Mouse (Mus musculus) retina, embryonic 14.5 days (tissue): ENCODE data around the gene Syn3.
"Not testable (repeated sequence)": the region's sequence is repeated elsewhere in the genome, so short reads cannot be mapped to it uniquely, and the experiment has no call there.

ENCODE experiments used
- DNase-seq: peaks from one replicate; pipeline ENCODE4 v3.0.0-alpha.2; 2015; ENCODE audit warnings: low spot score

Gene Syn3

DNA sequence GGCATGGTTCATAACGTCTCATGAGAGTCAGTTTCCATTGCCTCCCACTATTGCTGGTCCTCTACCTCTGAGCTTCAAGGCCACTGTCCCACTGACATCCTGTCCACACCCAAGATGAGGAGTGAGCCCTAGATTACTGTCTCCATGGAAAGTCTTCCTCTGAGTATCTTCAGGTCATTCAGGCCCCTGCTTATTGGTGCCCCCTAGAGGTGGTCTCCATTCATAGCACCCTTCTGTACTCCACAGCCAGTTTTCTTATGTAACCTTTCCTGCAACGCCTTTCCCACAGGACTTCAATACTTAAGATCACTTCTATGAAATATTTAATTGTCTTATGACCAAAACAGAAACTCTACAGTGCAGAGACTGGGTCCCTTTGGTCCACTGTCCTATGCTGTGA, 80.4 kb downstream of the Syn3 start:
- DNase-seq: peak; percentile 9

DNA sequence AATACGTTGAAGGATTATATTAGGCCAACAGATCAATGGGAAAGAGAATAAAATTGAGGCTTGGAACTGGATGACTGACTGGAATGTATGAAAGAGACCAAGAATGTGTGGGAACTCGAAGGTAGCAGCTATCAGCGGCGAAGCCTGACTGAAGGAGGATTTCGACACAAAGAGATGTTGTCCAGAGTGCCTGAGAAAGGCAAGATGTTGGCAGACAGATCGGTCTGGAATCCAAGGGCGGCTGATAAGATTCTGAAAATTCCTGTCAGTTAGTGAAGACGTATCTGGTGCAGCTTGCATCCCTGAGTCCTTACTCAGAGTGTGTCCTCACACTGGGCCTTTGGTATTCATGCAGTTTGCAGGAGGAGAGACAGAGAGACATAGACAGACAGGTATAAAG, 81.9 kb downstream of the Syn3 start:
- DNase-seq: no peak

DNA sequence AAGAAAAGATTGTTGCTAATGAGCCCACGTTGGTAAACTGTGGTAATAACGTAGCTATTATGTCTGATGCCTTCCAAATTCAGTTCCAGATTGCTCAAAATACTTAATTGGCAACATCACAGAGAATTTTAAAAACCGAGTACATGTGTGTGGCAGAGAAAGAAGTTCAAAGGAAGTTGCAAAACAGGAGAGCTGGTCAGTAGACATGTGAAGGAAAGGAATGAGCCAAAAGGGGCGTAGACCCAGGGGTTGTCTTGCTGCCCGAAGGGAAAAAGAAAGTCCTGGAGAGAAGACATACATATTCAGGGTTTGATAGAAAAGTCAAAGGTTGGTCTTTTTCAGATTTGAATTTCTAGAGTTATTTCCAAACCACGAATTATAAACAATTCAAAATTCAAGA, 87.8 kb downstream of the Syn3 start:
- no peak for DNase-seq

DNA sequence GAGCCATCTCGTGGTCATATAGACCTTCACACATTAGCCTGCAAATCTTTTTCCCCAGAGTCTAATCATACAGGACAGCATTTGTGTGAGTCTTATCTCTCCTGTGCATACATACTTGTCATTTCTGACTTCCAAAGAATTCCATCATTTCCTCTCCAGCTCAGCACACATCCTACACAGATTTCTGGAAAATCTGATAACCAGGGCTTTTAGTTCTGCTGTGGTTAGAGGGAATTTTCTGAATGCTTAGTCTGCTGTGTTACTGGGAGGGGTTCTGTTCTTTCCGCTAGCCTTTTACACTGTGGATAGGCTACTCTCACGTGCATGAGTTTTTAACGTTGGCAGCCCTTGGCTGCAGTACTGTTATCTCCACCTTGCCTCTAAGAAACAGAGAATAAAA, 91.7 kb downstream of the Syn3 start:
- DNase-seq: no peak

DNA sequence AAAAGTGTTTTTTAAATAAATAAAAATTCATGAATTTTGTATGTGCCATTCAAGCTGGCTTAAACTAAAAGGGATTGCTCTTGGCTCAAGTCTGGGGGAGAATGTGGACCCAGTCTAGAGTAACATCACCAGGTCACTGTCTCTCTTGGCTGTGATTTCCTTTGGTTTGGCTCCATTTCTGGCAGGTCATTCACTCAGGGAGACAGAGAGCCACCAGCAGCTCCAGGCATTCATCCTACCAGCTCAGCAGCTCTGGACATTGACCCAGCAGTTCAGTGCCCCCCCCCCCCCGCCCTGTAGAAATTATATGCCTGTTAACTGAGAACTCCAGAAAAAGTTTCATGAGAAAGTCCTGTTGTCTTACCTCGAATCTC, 100.4 kb downstream of the Syn3 start:
- no peak for DNase-seq

DNA sequence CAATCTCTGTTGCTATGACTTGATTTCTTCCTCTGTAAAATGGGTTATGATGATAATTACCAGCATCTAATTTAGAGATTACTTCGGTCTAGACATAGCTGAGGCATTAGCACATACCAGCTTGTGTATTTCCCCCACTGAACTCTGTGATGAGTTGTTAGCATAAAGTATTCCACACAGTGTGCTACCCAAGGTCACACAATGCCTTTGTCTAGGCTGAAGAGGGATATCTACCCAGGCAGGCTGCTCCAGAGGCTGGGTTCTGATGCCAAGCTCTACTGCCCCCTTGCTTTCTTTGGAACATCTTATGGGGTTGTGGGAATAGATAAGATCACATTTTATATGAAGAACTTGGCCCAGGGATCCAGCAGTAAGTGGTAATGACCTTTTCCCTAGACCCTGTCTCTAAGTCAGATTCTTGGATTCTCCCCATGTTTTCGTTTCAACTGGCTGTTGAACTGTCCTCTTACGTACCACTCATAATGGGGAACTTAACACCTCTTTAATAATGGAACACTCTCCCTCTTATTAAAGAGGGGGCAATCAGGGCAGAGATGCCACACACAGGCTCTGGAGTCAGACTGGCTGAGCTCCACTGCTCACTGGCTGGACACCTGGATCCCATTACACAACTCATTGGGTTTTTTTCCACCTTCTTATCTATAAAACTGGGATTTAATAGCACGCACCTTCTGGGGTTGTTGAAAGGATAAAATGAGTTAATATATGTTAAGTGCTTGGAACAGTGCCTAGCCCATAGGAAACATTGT, 100.9 kb downstream of the Syn3 start:
- no peak for DNase-seq

DNA sequence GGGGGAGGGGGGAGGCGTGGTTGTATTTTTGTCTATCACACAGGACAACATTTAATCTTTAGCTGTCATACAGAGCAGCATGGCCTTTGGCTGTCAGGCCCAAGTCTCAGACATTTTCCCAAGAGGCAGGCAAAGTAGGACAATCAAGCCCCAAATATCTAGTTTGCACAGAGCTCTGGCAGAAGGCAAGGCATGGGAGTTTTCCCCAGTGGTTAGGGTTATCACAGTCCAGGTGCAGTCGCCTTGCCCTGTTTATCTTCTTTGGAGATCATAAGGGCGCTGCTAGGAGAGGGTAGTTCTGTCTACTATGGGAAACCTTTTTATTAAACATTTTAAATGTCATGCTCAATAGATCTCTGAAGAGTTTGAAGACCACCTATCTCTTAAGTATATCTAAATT, 106.3 kb downstream of the Syn3 start:
- no peak for DNase-seq

DNA sequence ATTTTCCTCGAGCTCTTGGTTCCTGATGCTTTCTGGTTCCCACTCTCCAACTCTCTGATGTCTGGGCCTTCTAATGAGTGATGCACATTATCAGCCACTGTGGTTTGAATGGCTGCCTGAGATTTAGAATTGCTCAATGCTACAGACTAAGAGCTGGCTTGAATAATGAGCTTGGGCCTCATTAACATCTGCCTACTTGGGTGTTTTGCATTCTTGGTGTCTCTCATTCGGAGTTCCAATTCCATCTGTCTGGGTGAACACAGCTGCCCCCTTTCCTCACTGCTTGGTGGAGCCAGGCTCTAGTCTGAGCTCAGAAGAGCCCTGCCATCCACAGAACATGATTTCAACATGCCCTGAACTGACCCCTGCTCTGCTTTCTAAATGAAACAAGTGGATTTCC, 108.8 kb downstream of the Syn3 start:
- peak; percentile 13 for DNase-seq

DNA sequence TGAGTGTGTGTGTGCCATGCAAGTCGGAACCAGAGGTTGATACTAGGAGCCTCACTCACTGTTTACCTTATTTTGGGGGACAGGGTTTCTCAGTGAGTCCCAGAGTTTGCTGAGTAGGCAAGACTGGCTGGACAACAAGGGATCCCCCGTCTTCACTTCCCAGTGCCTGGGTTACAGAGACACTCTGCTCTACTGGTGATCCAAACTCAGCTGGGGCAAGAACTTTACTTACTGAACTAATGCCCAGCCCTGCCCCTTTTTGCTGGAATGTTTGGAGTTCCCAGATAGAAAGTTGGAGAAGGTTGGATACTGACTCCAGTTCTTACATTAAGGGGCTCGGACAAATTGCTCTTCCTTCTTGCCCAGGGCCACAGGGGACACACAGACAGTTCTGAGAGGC, 109.3 kb downstream of the Syn3 start:
- DNase-seq: no peak

DNA sequence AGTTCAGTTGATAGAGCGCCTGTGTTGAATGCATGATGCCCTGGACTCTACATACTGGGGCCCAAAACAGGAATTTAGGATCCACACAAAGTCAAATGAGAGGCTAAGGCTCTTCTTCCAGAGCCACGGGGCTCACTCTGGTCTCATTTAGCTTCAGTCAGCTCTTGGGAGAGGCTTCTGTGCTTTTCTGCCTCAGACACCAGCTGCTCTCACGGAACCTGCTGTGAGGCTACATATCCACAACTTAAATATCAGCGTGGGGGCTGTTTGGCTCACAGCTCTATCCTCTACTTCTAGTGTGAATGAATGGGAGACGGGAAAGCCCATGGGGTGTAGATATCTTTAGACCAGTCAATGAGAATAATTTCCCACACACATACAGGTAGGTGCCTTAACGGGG, 109.9 kb downstream of the Syn3 start:
- no peak for DNase-seq

DNA sequence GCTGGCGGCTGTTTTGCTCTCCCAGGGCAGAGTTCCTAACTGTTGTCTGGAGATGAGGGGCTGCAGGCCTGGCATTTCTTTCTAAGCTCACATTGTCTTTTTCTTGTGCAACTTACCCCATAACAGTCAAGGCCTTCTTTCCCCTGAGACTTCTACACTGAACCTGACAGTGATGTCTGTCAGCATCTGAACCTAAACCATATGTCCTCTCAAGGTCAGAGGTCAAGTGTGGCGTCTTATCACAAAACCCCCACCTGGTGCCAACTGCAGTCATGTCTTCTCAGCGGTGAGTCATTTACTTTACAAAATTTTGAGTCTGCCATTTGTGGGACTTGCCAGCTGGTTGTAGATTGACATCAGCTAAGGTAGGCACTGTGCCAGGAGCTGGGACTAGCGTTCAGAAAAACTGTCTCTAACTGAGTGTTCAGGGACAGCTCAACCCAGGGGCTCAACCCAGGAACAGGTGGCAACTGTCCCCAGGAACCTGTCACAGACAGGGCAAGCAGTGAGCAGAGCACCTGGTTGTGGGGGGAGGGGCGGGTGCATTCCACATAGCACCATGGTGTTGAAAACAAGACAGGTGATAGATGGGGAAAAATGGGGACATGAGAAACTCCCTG, 110.8 kb downstream of the Syn3 start:
- DNase-seq: no peak

DNA sequence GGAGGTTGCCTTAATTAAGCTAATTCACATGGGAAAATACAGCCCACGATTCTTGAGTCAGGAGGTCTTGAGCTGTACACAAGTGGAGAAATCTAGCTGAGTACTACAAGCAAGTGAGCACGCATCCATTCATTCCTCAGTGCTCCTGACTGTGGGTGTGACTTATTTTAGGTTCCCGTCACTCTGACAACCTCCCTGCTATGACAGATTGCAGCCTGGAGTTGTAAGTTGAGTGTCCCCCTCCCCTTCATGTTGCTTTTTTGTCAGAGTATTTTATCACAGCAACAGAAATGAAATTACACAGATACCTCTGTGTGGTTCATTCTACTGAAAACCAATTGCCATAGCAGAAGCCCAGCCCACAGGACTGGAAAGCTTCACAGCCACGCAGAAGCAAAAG, 112.5 kb downstream of the Syn3 start:
- DNase-seq: no peak

DNA sequence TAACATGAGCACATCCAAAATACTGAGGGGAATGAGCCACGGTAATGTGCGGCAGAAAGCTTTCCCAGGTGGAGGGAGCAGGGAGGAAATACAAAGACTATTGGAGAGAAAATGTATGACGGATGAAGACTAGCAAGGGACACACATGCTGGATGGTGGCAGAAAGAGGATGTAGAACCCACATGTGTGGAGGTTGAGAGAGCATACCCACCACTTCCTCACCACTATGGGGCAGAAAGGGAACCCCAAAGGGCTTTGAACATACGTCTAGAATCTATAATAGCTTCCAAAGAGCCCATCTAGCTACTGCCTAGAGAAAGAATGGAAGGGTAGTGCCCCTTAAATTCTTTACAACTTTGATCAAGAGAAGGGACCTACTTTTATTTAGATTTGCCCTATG, 113.0 kb downstream of the Syn3 start:
- DNase-seq: no peak

DNA sequence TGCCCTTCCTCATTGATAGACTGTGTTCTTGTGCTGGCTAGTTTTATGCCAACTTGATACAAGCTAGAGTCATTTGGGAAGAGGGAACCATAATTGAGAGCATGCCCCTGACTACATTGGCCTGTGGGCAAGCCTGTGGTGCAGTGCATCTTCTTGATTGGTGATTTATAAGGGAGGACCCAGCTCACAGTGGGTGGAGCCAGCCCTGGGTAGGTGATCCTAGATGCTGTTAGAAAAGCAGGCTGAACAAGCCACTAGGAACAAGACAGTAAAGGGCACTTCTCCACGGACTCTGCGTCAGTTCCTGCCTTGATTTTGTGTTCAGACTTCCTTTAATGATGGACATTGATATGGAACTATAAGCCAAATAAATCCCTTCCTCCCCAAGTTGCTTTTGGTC, 114.0 kb downstream of the Syn3 start:
- no peak for DNase-seq

DNA sequence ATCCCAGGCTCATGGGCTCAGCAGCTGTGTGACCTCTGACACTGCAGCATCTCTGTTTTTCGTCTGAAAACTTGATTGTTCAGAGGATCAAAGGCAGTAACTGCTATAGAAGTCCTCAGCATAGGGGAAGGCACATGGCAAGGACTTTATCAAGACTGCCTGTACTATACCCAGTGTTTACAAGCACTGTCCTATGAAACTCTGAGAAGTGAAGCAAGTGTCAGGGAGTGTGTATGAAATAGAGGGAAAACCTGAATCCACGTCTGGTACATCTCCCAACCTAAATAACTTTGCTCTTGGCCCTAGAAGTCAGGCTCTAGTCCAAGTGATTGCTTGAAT, 116.8 kb downstream of the Syn3 start:
- no peak for DNase-seq

DNA sequence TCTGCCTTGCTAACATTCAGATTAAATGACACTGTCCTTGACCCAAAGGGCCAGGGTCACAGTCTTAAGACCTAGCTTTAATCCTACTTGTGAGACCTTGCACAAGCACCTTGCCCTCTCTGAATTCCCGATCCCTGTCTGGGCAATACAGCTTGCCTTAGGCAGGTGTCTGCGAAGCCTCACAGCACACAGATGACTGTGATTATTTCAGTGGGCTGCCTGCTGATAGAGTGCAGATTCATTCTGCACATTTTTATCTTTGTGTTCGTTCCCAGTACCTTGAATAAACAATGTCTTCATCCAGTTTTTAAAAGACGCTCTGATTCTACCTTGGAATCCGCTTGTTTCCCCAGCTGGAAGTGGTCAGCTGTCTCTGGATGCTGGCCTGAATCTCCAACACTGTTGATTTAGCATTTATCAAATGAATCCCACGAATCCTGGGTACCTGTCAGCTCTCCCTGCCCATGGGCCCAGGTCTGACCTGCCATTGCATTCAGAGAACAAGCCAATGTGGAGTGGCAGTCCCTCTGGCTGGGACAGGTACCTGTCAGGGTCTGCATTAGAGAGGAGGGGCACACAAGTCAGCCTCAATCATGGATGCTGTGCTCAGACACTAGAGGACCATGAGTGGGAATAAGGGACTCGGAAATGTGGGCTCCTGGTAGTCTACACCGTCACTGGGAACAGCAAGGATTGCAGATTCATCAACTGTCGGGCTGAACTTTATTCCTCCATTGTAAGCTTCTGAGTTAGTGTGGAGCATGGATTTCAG, 117.4 kb downstream of the Syn3 start:
- no peak for DNase-seq

DNA sequence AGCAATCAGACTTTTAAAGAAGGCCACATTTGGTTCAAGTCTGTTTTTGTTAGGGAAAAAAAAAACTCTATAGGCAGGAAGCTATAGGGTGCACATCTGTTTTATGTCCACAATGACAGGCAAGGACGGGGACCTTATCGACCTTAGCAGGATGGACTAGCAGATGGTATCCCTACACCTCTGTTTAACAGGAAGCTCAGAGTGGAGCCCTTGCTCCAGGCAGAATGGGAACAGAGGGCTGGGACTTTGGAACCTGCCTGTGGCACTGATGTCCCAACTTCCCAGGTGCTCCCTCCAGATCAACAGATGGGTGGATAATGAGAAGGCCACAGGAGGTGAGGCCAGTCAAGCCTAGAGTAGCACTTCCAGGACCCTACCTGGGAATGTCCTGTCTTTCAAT, 118.1 kb downstream of the Syn3 start:
- DNase-seq: no peak

DNA sequence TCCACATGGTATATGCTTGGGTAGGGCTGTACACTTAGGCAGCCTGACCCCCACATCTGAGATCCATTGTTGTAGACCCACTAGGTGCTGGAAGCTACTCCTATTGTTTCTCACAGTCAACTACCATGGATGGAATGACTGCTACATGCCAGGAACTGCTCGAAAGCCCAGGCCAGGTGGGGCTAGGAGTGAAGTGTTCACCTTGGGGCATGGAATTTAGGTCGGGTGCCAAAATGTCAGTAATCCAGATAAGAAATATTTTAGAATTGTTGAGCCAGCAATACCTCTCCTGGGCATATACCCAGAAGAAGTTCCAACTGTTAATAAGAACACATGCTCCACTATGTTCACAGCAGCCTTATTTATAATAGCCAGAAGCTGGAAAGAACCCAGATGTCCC, 119.9 kb downstream of the Syn3 start:
- DNase-seq: not testable (repeated sequence)

DNA sequence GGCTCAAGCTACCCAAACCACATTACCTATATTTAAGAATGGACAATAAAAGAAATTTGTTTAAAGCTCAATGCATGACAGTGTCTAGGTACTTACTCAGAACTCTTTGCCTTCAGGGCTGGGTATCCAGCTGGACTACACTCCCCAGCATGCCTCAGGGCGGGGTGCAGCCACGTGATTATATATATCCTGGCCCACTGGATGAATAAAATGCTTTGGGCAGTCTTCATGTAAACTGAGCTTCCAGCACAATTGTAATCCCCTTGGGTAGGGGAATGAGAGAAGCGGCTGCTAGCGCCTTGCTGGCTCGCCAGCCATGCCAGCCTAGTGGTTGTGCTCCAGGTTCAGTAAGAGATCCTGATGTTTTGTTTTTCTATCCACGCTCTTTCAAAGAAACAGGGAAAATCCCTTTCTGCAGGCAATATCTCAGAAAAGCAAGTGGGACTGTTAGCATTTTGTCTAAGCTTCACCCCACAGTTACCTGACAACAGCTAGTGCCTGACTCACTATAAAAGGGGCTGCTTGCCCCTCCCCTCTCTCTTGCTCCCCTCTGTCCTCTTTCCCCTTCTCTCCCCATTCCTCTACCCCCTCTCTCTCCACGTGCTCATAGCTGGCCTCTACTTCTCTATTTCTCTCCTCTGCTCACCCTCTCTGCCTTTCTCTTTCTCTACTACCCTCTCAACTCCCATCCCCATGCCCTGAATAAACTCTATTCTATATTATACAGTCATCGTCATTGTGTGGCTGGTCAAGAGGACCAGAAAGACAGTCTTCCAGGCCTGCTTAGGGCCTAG, 122.1 kb downstream of the Syn3 start:
- no peak for DNase-seq

DNA sequence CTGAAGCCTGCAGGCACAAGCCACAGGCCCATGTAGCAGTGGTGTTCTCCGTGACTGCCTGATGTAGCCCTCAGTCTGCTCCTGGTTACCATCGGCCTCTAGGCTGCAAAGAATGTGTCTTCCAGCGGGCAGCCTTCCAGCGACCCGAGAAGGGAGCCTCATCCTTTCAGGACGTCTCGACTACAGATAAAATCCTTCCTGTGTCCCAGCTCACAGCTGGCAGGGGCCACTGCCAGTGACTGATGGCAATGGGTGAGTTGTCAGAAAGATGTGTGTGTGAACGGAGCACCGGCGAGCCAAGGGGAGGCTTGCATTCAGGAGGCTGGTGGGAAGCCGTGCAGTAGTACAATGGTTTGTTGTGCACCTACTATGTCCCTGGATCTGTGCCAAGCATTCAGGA, 122.8 kb downstream of the Syn3 start:
- DNase-seq: no peak

DNA sequence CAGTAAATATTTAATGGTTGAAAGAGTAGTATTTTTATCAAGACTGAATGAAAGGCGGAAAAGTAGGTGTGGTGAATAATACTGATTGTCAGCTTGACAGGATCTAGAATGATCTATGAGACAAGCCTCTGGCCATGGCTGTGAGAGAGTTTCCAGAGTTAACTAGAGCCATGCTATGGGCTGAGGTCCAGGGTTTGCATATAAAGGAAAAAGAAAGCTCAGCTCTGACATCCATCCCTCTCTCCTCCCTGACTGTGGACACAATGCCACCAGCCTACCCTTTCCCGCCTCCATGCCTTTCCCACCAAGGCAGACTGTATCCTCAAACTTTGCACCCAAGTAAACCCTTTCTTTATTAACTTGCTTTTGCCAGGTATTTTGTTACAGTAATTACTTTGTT, 124.6 kb downstream of the Syn3 start:
- no peak for DNase-seq

DNA sequence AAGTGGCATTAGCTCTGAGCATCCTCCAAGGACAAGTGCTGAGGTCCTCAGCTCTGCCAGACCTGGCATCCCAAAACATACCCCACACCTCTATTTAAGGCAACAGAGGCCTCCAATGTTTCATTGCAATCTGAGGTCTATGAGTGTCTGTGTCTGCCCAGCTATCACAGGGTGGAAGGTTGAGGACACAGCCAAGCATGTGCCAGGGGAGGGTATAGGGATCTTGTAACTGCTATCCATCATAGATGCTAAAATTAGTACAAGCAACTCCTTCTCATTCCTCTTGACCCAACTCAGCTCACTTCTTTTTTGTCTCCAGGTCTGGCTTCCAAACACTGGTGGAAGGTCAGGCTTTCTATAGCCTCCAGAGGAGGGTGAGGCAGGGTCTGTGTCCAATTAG, 127.1 kb downstream of the Syn3 start:
- no peak for DNase-seq

DNA sequence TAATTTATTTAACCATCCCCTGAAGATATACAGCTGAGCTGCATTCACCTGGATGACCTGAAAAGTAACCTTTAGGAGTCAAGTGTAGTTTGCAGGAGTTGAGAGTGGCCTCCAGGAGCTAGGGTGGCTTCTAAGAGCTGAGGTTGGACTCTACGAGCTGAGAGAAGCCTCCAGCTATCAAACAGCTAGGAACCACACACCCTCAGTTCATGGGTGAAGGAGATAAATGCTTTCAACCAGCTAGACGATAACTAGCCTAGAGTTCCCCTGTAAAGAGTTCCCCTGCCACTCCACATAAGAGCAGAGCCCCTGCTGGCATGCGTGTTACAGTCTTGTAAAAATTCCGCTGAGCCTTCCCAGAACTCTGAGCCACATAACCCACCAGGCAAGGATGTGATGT, 129.3 kb downstream of the Syn3 start:
- DNase-seq: no peak
